Mouse (Mus musculus) cerebellum, postnatal 36 days (tissue): ENCODE measurements around the gene Wdr63.

ENCODE experiments used
- DNase-seq, 2 experiments: peaks; one replicate each; pipeline ENCODE4 v3.0.0; 2021 to 2022; ENCODE audit warnings: mixed read lengths in 2 of 2

The Wdr63 gene

DNA sequence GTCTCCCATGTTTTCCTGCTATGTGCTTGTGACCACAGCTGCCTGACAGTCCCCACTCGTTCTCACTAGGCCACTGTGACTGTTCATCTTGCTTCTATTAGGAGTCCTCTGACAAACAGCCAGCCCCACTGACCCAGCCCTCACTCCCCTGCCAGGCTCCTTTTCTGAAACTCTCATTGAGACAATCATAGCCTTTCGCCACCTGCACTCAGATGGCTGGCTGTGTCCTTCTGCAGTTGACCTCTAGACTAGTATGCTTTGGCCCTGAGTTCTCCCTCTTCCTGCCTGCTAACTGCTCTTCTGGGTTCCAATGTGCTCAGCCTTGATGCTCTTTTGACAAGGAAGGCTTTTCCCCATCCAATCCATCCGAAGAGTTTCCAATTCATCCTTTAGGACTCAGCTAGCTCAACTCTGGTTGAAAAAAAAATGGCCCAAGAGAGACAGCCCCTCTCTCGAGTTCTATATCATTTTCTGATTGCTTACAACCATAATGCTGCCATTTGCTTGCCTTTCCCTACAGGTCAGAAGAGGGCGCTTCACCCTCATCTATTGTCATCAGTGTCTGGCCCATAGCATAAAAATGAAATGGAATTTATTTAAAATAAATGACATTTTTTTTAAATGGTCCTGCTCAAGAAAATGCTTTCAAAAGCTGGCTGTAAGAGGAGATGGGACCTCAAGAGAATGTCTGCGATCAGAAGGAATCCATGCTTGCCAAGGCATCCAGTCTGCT, 54.7 kb downstream of the Wdr63 start:
- DNase-seq, result no peak

- DNase-seq, result peak; percentile 9 to 17
Observed at GRCm38 (mm10) chr3:146051277-146052007, 56.5 kb downstream of the Wdr63 start.

GRCm38 (mm10) chr3:146049951-146050350, 58.0 kb downstream of the Wdr63 start:
- no peak for DNase-seq

GRCm38 (mm10) chr3:146047704-146048207, 60.2 kb downstream of the Wdr63 start:
- no peak for DNase-seq

- no peak for DNase-seq
Observed at GRCm38 (mm10) chr3:146046076-146046475, 61.9 kb downstream of the Wdr63 start.

GRCm38 (mm10) chr3:146044977-146045376, 63.0 kb downstream of the Wdr63 start:
- DNase-seq, result no peak

GRCm38 (mm10) chr3:146041382-146041781, 66.5 kb downstream of the Wdr63 start:
- no peak for DNase-seq

GRCm38 (mm10) chr3:146039132-146039903, 68.6 kb downstream of the Wdr63 start:
- DNase-seq, result no peak

- no peak for DNase-seq
Observed at GRCm38 (mm10) chr3:146037906-146038305, 70.0 kb downstream of the Wdr63 start.

DNA sequence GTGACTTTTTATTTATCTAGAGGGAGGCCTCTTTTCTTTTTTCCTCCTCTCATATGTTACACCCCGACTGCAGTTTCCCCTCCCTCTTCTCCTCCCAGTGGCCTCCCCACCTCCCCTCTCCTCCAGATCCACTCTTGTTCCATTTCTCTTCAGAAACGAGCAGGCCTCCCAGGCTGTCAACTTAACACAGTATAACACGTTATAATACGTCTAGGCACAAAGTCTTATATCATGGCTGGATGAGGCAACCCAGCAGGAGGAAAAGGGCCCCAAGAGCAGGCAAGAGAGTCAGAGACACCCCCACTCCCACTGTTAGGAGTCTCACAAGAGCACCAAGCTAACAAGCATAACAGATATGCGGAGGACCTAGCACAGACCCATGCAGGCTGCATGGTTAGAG, 75.0 kb downstream of the Wdr63 start:
- DNase-seq, result no peak

- DNase-seq, result no peak
Observed at GRCm38 (mm10) chr3:146030255-146030836, 77.6 kb downstream of the Wdr63 start.

GRCm38 (mm10) chr3:146029234-146029633, 78.7 kb downstream of the Wdr63 start:
- no peak for DNase-seq

GRCm38 (mm10) chr3:146028406-146028805, 79.5 kb downstream of the Wdr63 start:
- DNase-seq, result no peak

DNA sequence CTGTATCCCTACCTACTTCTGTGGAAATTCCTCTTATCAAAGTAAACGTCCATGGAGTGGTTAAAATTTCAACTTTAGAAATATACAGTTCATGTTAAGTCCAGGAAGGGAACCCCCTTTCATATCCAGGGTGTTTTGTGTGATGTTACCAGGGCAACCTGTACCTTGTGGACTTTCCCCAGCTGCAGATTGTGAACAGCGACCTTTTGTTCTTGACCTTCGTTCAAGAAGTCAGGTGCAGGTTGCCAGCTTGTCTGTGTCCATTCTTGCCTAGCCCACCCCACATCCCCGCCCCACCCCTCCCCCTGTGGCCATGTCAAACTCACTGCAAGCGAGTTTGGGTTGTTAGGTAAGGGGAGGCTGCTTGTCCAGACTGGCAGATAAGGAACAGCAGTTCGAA, 80.8 kb downstream of the Wdr63 start:
- DNase-seq, result no peak

- DNase-seq, result no peak
Observed at GRCm38 (mm10) chr3:146025499-146025898, 82.4 kb downstream of the Wdr63 start.

GRCm38 (mm10) chr3:146024746-146025145, 83.2 kb downstream of the Wdr63 start:
- no peak for DNase-seq

DNA sequence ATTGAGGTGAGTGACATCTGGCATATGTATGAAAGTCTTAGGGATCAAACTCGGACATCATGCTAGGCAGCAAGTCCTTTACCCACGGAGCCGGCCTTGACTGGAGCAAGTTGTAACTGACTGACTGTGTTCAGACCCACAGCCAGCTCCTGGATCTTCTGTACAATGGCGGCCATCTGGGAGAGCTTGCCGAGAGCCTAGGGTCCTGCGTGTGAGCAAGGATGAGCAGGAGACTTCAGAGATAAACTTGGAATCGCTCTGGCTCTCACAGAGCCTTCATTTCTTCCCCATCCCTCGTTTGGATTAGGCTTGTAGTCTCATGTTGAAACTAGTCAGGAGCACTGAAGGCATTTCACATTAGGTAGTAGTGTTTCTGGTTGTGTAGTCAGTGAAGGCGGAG, 85.7 kb downstream of the Wdr63 start:
- no peak for DNase-seq

- DNase-seq, result no peak
Observed at GRCm38 (mm10) chr3:146017521-146017920, 90.4 kb downstream of the Wdr63 start.

DNA sequence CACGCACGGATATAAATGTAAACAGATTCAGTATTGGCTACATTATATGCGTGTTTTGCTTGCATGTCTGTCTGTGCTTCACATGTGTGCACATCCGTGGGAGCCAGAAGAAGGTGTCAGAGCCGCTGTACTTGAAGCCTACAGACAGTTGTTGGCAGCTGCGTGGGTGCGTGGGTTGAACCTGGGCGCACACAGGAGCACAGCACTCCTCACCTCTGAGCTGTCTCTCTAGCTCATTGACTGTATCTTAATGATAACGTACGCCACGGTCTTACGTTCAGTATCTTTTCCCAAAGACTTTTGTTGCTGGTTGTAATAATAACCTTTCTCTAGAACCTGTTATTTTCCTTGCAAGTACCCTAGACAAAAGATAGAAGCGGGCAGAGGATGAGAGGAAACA, 91.0 kb downstream of the Wdr63 start:
- DNase-seq, result no peak

DNA sequence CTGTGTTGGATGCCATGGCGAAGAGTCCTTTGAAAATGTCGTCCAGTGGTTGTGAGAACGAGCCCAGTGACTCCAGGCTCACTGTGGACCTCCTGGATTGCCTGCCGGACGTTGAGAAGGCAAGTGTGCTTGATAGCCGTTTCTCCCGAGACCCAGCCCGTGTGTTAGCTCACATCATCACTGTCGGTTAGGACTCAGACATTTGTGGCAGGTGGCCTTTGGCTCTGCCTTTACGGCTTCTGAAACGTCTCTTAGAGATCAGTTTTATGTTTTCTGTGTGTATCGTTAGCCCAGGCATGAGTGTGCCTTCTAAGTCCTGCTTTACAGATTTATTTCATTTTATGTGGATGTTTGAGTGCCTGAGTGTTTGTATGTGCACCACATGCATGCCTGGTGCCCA, 93.6 kb downstream of the Wdr63 start:
- no peak for DNase-seq

- DNase-seq, result no peak
Observed at GRCm38 (mm10) chr3:146013490-146013889, 94.4 kb downstream of the Wdr63 start.

GRCm38 (mm10) chr3:146011544-146012218, 96.2 kb downstream of the Wdr63 start:
- no peak for DNase-seq
